Mouse (Mus musculus): ENCODE results near the gene Itgae.

- TF ChIP-seq POLR2A (IDR thresholded peaks at IDR 0.05; ENCODE audit: control insufficient read depth, extremely low read depth, insufficient read depth, low read length, poor library complexity) (no peak), CTCF (IDR thresholded peaks at IDR 0.05; ENCODE audit: borderline replicate concordance, control insufficient read depth, extremely low read depth, insufficient read depth, low read length, poor library complexity) (no peak)
Measured at GRCm38 (mm10) chr11:73134222-73134621, 43.8 kb downstream of the Itgae start.
